Mouse (Mus musculus): ENCODE results near the gene Hsd17b11.

DNA sequence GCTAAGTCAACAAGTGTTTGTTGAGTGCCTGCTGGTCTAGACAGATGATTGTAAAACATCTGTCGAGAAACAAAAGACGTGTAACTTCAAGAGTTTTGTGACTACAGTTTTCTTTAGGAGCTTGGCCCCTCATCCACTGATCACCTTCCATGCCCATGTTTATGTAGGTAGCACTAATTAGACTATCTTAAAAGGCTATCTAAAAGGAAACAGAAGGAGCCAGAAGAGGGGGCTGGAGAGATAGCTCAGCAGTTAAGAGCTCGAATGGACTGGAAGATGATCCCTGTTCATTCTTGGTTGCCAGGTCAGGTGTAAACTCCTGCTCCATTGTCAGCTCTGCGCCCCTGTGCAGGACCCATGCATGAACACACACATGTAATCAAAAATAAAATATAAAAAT lies 26.4 kb upstream of the Hsd17b11 start:
- TF ChIP-seq GATA1 (IDR thresholded peaks at IDR 0.05; ENCODE audit: low read length) (peak; percentile 84), TAL1 (IDR thresholded peaks at IDR 0.05; ENCODE audit: low read length) (no peak)
